Mouse (Mus musculus) neural tube, embryonic 15.5 days (tissue): ENCODE results near the gene Frmd5. TPM values are rescaled to one million over a fixed set of nuclear protein-coding genes. Genes with fewer than 3 reads are reported as not detected.
A peak's percentile ranks its signal among the peaks of the same experiment; 100 is the strongest.

Source experiments
- ATAC-seq: fragments of 200-750 bp; cut with Nextera tagmentation; 2 replicates; pipeline ENCODE4 v1.8.0; 2017; ENCODE audit warnings: mild to moderate bottlenecking, moderate TSS enrichment, moderate library complexity; ENCODE audit not compliant: low FRiP score
- H3K27ac ChIP-seq: fragments of 300-500 bp; sonication (generic); replicated peaks from 2 replicates; pipeline ENCODE4 v1.5.1; 2015; ENCODE audit warnings: mild to moderate bottlenecking, inconsistent platforms
- H3K27me3 ChIP-seq: fragments of 300-500 bp; sonication (generic); replicated peaks from 2 replicates; pipeline ENCODE4 v1.6.1; 2015; ENCODE audit warnings: inconsistent platforms
- H3K36me3 ChIP-seq: fragments of 300-500 bp; sonication (generic); 2 replicates; pipeline ENCODE4 v1.6.1; 2015; ENCODE audit warnings: inconsistent platforms
- H3K4me1 ChIP-seq: fragments of 300-500 bp; sonication (generic); 2 replicates; pipeline ENCODE4 v1.6.1; 2015; ENCODE audit warnings: inconsistent platforms
- H3K4me2 ChIP-seq: fragments of 300-500 bp; sonication (generic); 2 replicates; pipeline ENCODE4 v1.6.1; 2015; ENCODE audit warnings: inconsistent platforms, mild to moderate bottlenecking, moderate library complexity
- H3K4me3 ChIP-seq: fragments of 300-500 bp; sonication (generic); replicated peaks from 2 replicates; pipeline ENCODE4 v1.5.1; 2015; ENCODE audit warnings: mild to moderate bottlenecking, inconsistent platforms
- H3K9ac ChIP-seq: fragments of 300-500 bp; sonication (generic); replicated peaks from 2 replicates; pipeline ENCODE4 v1.6.1; 2015; ENCODE audit warnings: mild to moderate bottlenecking, inconsistent platforms
- H3K9me3 ChIP-seq: fragments of 300-500 bp; sonication (generic); replicated peaks from 2 replicates; pipeline ENCODE4 v1.6.1; 2016; ENCODE audit warnings: inconsistent platforms
- WGBS: fragments of 180-500 bp; shearing (Covaris S2); methylation state at CpG from one replicate; pipeline ENCODE4 v1.1.7; 2015; ENCODE audit warnings: mixed read lengths; 5-methylcytosine and 5-hydroxymethylcytosine counted together
- polyA plus RNA-seq: library from polyadenylated mRNA; unstranded; fragments of >200 nt; fragmentation: Nextera tagmentation; extraction: Ambion mirVana; gene quantifications from 2 replicates; pipeline ENCODE4 v1.2.1, GENCODE M21; 2015

Gene Frmd5
- polyA plus RNA-seq, 1 experiment from 2014 or later: 24.1 TPM

DNA sequence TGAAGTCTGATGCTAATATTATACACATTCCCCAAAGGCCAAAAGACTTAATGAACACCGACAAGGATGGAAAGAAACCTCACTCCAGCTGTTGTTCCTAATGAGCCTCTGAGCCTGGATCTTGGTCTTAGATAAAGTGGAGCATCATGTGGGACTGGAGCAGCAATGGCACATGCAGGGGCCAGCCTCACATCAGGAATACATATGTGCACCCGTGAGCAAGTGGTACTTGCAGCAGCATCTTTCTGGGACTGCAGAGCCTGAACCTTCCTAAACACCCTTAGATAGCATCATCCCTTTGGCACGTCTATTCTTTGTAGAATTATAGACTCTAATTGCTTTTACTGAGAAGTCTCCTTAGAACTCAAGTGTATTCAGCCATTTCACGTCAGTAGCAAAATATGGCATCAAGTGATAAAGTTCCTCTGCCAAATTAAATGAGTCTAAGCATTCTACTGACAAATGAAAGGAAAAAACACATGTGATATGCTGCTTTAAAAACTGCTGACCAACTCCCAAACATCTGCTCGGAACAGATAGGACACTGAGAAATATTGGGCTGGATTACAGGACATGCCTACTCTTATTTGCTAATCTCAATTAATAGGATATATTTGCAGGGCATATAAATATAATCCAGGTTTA lies 148.6 kb downstream of the Frmd5 start:
- WGBS: 75% methylated on average over 5 of the region's 5 CpGs
- Histone ChIP-seq H3K4me1 (peaks cover 12% of the 10 kb centered on the region), H3K4me3 (no peak overlapping the region), H3K4me2 (no peak overlapping the region), H3K9ac (no peak overlapping the region), H3K36me3 (no peaks in the 10 kb centered on the region), H3K9me3 (no peaks in the 10 kb centered on the region), H3K27ac (no peak overlapping the region), H3K27me3 (no peaks in the 10 kb centered on the region)
- ATAC-seq: no peak

- peaks cover 11% of the 10 kb centered on the region for H3K4me1 ChIP-seq
- H3K4me3 ChIP-seq: no peak overlapping the region
- no peak overlapping the region for H3K4me2 ChIP-seq
- no peak for ATAC-seq
- no peak overlapping the region for H3K9ac ChIP-seq
- no peaks in the 10 kb centered on the region for H3K9me3 ChIP-seq
- H3K27me3 ChIP-seq: no peaks in the 10 kb centered on the region
- no peak overlapping the region for H3K27ac ChIP-seq
- H3K36me3 ChIP-seq: no peaks in the 10 kb centered on the region
- 88% methylated on average over 6 of the region's 6 CpGs for WGBS
These were observed 150.9 kb downstream of the Frmd5 start for GRCm38 (mm10) chr2:121655966-121656365.

- Histone ChIP-seq H3K9me3 (no peaks in the 10 kb centered on the region), H3K4me1 (peaks cover 7% of the 10 kb centered on the region), H3K4me3 (no peak overlapping the region), H3K4me2 (no peak overlapping the region), H3K9ac (no peak overlapping the region), H3K36me3 (no peaks in the 10 kb centered on the region), H3K27ac (no peak overlapping the region), H3K27me3 (no peaks in the 10 kb centered on the region)
- no peak; the same call in 1 of the 2 replicates for ATAC-seq
- WGBS: 67% methylated on average over 8 of the region's 8 CpGs
These were observed 151.8 kb downstream of the Frmd5 start for GRCm38 (mm10) chr2:121655106-121655505.

DNA sequence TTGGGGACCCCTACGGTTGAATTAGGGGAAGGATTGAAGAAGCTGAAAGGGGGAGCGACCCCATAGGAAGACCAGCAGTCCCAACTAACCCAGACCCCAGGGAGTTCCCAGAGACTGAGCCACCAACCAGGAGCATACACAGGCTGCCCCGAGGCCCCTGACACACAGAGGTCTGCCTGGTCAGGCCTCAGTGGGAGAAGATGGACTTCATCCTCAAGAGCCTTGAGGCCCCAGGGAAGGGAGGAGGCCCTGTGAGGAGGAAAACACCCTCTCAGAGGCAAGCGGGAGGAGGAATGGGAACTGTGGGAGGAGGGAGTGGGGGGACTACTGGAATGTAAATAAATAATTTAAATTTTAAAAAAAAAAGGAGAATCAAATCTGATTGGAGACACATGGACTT lies 160.4 kb downstream of the Frmd5 start:
- Histone ChIP-seq H3K9me3 (no peaks in the 10 kb centered on the region), H3K27ac (no peak overlapping the region), H3K27me3 (no peaks in the 10 kb centered on the region), H3K36me3 (no peaks in the 10 kb centered on the region), H3K4me1 (peaks cover 12% of the 10 kb centered on the region), H3K9ac (no peak overlapping the region), H3K4me3 (no peak overlapping the region), H3K4me2 (no peak overlapping the region)
- no peak for ATAC-seq
- WGBS: 69% methylated on average over 4 of the region's 4 CpGs

- H3K4me1 ChIP-seq: peaks cover 14% of the 10 kb centered on the region
- no peak overlapping the region for H3K27ac ChIP-seq
- H3K27me3 ChIP-seq: no peaks in the 10 kb centered on the region
- 20% methylated on average over 6 of the region's 6 CpGs for WGBS
- ATAC-seq: no peak
- no peak overlapping the region for H3K4me2 ChIP-seq
- no peak overlapping the region for H3K9ac ChIP-seq
- no peaks in the 10 kb centered on the region for H3K9me3 ChIP-seq
- H3K4me3 ChIP-seq: no peak overlapping the region
- H3K36me3 ChIP-seq: no peaks in the 10 kb centered on the region
These were observed 164.0 kb downstream of the Frmd5 start for GRCm38 (mm10) chr2:121642934-121643333.

DNA sequence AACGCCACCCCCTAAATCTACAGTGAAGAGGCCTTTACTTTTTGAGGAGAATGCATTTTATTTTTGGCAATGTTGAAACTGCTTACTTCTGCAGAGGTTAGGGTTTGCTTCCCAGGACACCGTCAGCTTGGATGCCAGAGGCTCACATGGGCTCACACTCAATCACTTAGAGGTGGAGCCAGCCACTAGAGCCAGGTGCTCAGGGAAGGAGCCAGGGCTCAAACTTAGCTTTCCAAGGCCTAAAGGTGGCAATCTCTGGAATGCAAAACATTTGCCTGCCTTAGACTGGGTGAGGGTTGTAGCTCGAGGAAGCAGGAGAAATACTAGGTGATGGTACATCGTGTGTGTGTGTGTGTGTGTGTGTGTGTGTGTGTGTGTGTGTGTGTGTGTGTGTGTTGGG lies 174.8 kb downstream of the Frmd5 start:
- Histone ChIP-seq H3K9me3 (no peaks in the 10 kb centered on the region), H3K4me3 (no peak overlapping the region), H3K27me3 (no peaks in the 10 kb centered on the region), H3K9ac (no peak overlapping the region), H3K36me3 (no peaks in the 10 kb centered on the region), H3K4me2 (no peak overlapping the region), H3K4me1 (0 out of 2 replicates have a peak, but pooled peaks cover 11% of the 10 kb centered on the region), H3K27ac (no peak overlapping the region)
- ATAC-seq: no peak
- 77% methylated on average over 4 of the region's 4 CpGs for WGBS

DNA sequence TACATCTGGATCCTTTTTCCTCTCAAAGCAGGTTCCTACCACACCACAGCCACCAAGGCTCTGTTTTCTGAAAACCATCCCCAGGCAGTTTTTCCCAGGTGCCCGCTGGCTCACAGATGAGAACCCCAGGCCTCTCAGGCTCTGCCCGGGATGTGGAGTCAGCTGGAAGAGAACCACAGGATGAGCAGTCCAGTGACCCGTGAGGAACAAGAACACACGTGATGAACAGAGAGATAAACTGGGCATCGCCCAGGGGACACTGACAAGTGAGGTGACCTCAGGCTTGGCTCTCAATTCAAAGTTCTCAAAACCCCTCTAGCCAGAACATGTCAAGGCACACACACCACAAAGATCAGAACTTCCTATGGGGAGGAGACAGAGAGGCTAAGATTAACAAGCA lies 176.6 kb downstream of the Frmd5 start:
- no peak overlapping the region for H3K9ac ChIP-seq
- H3K36me3 ChIP-seq: no peaks in the 10 kb centered on the region
- H3K4me2 ChIP-seq: no peak overlapping the region
- H3K9me3 ChIP-seq: no peaks in the 10 kb centered on the region
- H3K27me3 ChIP-seq: no peaks in the 10 kb centered on the region
- 70% methylated on average over 5 of the region's 5 CpGs for WGBS
- H3K27ac ChIP-seq: no peak overlapping the region
- ATAC-seq: no peak
- no peak overlapping the region for H3K4me3 ChIP-seq
- 0 out of 2 replicates have a peak, but pooled peaks cover 11% of the 10 kb centered on the region for H3K4me1 ChIP-seq

- Histone ChIP-seq H3K9ac (no peak overlapping the region), H3K27me3 (no peaks in the 10 kb centered on the region), H3K4me3 (no peak overlapping the region), H3K4me2 (no peak overlapping the region), H3K27ac (no peak overlapping the region), H3K9me3 (no peaks in the 10 kb centered on the region), H3K4me1 (0 out of 2 replicates have a peak, but pooled peaks cover 6% of the 10 kb centered on the region), H3K36me3 (no peaks in the 10 kb centered on the region)
- no peak for ATAC-seq
- 84% methylated on average over 10 of the region's 10 CpGs for WGBS
These were observed 178.6 kb downstream of the Frmd5 start for GRCm38 (mm10) chr2:121628290-121628689.

GRCm38 (mm10) chr2:121625901-121626300 lies 181.0 kb downstream of the Frmd5 start:
- H3K36me3 ChIP-seq: no peaks in the 10 kb centered on the region
- ATAC-seq: no peak
- WGBS: 81% methylated on average over 3 of the region's 3 CpGs
- no peak overlapping the region for H3K4me3 ChIP-seq
- H3K9ac ChIP-seq: no peak overlapping the region
- H3K4me2 ChIP-seq: no peak overlapping the region
- H3K4me1 ChIP-seq: peaks cover 5% of the 10 kb centered on the region
- H3K27ac ChIP-seq: no peak overlapping the region
- H3K9me3 ChIP-seq: no peaks in the 10 kb centered on the region
- no peaks in the 10 kb centered on the region for H3K27me3 ChIP-seq

DNA sequence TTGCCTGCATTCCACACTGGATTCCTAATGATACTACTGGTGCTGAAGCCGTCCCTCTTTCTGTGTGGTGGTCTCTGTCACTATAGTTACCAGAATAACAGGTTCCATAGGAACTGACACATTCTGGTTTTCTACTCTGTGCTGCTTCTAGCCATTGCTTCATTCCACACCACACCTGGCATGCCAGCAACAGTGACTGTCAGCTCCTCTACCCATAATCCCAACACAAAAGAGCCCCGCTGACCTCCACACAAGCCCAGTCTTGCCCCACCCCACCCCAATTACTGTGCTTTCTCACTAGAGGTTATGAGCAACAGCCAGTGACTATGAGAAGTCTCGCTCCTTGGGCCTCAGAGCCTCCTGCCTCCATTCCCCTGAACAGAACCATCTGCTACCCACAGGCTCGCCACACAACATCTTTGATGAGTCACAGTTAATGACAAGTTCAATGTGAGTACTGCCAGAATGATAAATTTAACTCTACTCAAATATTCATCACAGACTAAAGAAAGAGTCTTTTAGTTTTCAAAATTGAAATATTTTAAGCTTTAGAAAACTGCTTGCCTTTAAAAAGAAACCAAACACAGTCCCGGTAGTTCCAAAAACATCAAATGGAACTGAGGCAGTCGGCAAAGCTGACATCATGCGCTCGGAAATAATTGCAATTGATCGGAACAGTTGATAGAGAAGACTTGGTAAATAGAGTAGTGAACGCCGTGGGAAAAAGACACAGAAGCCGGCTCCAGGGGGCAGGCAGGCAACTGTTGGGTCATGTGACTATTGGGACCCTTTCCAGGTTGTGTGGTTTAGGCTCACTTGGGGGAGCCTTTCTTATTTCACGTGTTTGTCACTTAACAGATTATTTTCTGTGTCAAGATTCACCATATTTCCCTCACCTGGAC lies 185.4 kb downstream of the Frmd5 start:
- Histone ChIP-seq H3K9me3 (no peaks in the 10 kb centered on the region), H3K27me3 (no peaks in the 10 kb centered on the region), H3K9ac (no peak overlapping the region), H3K27ac (0 out of 2 replicates have a peak overlapping the region, but pooled peaks have one; percentile 46), H3K4me1 (peaks cover 10% of the 10 kb centered on the region), H3K36me3 (no peaks in the 10 kb centered on the region), H3K4me2 (no peak overlapping the region), H3K4me3 (no peak overlapping the region)
- ATAC-seq: 0 out of 2 replicates have a peak, but pooled peaks have one; percentile 10
- WGBS: 58% methylated on average over 13 of the region's 13 CpGs

- H3K27ac ChIP-seq: 0 out of 2 replicates have a peak overlapping the region, but pooled peaks have one; percentile 46
- peaks cover 10% of the 10 kb centered on the region for H3K4me1 ChIP-seq
- no peaks in the 10 kb centered on the region for H3K27me3 ChIP-seq
- no peak overlapping the region for H3K9ac ChIP-seq
- H3K9me3 ChIP-seq: no peaks in the 10 kb centered on the region
- 0 out of 2 replicates have a peak, but pooled peaks have one; percentile 12 for ATAC-seq
- 59% methylated on average over 7 of the region's 7 CpGs for WGBS
- H3K36me3 ChIP-seq: no peaks in the 10 kb centered on the region
- no peak overlapping the region for H3K4me2 ChIP-seq
- H3K4me3 ChIP-seq: no peak overlapping the region
These were observed 186.2 kb downstream of the Frmd5 start for GRCm38 (mm10) chr2:121620582-121621261.
